Mouse (Mus musculus) gastrocnemius, postnatal 36 days (tissue): ENCODE results near the gene Zdhhc14. TPM values are rescaled to one million over a fixed set of nuclear protein-coding genes. Genes with fewer than 3 reads are reported as not detected.

Experiments
- DNase-seq, 2 experiments: peaks; one replicate each; pipeline ENCODE4 v3.0.0; 2022
- intact Hi-C: fragments of 180-260 bp; cut with DNase I; formaldehyde crosslinking; loops from one replicate; pipeline ENCODE4 v1.15.1; 2025
- long read RNA-seq, 2 experiments: library from polyadenylated mRNA; stranded (forward); transcript quantifications; one replicate each; pipeline ENCODE4 v2.0.0; 2021
- total RNA-seq, 2 experiments: library from RNA; stranded (reverse); gene quantifications; 2 replicates each; pipeline ENCODE4 v1.2.3; 2021

Gene Zdhhc14
- 1 to 10 TPM; 2.4 to 3.1 TPM for total RNA-seq
- long read RNA-seq, experiment 1, partial matches to known transcripts = 0 of 1 reads
- long read RNA-seq, experiment 1, other reads (novel, unspliced or antisense) = 1 of 1 reads
- long read RNA-seq, experiment 2, partial matches to known transcripts = 0 of 3 reads
- long read RNA-seq, experiment 2, other reads (novel, unspliced or antisense) = 2 of 3 reads

DNA sequence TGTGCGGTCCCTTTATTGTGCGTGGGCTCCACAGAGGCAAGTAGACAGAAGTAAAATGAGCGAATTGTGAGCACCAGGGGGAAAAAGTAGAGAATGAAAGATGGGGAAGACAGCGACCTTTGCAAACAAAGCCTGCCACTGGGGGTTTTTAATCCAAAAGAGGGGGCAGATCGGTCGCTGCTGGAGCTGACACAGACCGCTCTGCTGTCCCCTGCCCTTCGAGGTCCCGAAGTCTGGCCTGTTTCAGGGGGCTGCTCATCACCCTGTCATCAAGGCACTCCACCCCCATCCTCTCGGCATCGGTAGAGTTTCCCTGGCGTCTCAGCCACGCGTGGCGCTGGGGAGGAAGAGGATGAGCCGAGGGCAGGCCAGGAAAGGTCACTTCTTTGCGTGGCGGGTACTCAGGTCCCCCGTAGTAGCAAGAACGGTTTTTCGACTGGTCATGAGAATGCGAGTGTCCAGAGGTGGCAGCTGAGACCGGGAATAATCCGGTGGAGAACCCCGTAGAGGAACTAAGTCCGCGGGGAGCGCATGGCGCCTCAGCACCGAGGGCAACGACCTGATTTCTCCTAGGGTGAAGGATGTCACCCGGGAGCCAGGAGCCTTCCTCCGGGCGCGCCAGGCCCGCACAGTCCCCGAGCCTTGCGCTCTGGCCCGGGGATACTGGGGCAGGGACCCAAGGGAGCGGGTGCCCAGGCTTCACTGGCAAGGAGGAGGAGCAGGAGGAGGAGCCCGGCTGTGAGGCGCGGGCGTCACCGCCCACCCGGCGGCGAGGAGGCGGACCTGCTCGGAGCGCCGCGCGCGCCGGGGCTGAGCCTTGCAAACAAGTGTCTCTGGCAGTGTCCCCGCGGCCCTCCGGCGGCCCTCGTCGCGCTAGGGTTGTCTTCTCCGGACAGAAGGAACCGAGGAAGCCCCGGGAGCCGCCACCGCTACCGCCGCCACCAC, at the start of gene Zdhhc14:
Gene Zdhhc14, plus strand, starts transcription at position 757 of the 945 bp plus-strand sequence.
- intact Hi-C loops = loop anchor here (5.0 kb wide), 1 partner anchor 50 kb away; the partner anchor contains the start of gene Tmem242
- DNase-seq = peak; percentile 86 to 87

DNA sequence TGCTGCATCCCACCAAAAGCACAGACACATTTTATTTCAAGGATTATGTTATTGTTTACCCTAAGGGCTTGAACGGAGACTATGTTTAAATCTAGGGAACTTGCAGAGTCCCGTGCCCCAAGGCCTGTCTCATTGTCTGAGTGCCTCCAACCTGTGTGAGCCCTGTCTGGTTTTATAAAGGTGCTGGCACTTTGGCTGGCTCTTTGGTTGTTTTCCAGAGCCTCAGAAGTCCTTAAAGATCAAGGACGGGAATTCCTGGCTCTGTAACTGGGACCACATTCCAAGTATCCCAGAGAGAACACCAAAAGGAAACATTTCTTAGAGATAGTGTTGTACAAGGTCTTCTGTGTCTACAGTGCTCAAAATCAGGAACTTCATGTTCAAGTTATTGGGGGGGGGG, 49.1 kb upstream of the Zdhhc14 start:
- intact Hi-C loops = loop anchor here (5.0 to 10.0 kb wide), 2 partner anchors 49 to 452 kb away; partner anchors contain the start of gene Zdhhc14
- no peak for DNase-seq

- intact Hi-C loops = loop anchor here (5.0 to 10.0 kb wide), 2 partner anchors 49 to 451 kb away; partner anchors contain the start of gene Zdhhc14
- DNase-seq = no peak
Measured at GRCm38 (mm10) chr17:5443751-5444150, 48.6 kb upstream of the Zdhhc14 start.

GRCm38 (mm10) chr17:5453657-5454056, 38.7 kb upstream of the Zdhhc14 start:
- no peak for DNase-seq
- intact Hi-C loops = no loop called here

DNA sequence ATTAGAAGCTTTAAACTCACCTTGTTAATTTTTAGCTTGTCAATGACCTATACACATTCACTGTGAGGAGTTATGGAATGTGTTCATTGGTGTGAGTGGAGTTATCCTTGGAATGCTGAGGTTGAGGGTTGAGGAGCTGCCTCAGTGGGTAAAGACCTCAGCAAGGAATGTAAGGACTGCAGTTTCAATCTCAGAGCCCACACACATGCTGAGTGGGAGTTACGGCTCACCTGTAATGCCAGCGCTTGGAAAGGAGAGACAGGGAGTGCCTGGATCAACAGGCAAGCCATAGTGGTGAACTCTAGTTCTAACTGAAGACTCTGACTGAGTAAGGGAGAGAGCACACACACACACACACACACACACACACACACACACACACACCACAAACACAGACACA, 28.4 kb upstream of the Zdhhc14 start:
- DNase-seq = no peak
- intact Hi-C loops = no loop called here

GRCm38 (mm10) chr17:5466736-5467135, 25.6 kb upstream of the Zdhhc14 start:
- DNase-seq = no peak
- intact Hi-C loops = no loop called here

GRCm38 (mm10) chr17:5467177-5467576, 25.2 kb upstream of the Zdhhc14 start:
- no peak for DNase-seq
- intact Hi-C loops = no loop called here

DNA sequence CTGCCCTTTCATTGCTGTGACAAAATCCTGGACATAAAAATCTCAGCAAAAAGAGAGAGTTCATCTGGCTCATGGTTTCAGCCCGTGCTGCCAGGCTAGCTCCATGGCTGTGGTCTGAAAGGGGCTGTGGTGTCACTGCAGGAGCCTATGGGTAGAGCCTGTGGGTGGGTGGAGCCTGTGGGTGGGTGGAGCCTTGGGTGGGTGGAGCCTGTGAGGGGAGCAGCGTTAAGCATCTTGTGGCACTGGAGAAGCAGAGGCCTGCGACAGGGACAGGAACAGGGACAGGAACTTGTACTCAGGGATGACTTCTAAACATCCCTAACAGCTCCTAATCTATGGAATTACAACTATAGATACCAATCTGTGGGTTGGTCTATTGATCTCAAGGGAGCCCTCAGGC, 20.1 kb upstream of the Zdhhc14 start:
- intact Hi-C loops = no loop called here
- DNase-seq = no peak

DNA sequence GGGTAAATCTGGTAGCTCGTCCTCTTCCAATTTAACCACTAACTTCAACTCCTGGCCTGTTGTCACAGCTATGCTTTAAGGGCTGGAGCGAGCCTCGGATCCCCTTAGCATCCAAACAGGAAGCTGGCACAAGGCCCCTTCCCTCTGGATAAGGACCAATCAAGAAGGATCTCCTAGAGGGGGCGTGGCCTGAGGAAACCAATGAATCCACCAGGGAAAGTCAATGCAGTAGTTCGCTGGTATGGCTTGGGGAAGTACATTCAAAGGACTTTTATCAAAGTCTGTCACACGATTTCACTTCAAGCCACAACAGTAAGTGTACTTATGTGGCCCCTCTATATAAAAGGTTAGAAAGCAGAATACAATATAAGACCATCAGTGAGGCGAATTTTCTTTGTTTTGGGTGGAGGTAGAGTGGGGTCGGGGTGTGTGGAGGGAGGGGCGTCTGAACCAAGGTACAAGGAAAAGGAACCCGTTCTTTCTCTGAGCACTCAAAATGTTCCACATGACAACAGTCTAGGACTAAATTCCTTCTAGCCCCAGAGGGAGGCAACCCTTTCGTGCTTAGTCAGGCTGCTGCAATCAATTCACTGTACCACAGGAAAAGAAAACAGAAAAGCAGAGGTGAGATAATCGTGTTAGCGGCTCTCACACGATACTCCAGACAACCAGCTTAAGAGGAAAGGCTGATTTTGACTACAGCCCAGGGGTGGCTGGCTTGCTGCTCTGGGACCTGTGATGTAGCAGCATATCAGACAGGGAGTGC, 16.2 kb upstream of the Zdhhc14 start:
- intact Hi-C loops = no loop called here
- DNase-seq = no peak

DNA sequence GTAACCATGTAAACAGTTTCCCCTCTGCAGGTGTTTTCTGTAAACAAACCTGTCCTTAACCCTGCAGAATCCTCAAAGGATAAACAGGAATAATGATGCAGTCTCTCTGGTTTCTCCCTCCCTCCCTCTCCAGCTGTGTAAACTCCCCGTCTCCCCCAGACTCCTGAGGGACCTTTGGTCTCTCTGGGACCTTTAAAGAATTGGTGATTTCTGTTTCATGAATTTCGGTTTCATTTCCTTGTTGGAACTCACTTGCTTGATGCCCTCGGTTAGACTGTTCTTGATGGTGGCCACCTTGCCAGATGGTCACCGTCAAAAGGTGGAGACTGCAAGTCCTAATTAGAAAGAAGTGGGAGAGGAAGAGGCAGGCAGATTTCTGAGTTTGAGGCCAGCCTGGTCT, 8.9 kb upstream of the Zdhhc14 start:
- intact Hi-C loops = no loop called here
- no peak for DNase-seq

- DNase-seq = no peak
- intact Hi-C loops = no loop called here
Measured at GRCm38 (mm10) chr17:5484663-5485062, 7.7 kb upstream of the Zdhhc14 start.

DNA sequence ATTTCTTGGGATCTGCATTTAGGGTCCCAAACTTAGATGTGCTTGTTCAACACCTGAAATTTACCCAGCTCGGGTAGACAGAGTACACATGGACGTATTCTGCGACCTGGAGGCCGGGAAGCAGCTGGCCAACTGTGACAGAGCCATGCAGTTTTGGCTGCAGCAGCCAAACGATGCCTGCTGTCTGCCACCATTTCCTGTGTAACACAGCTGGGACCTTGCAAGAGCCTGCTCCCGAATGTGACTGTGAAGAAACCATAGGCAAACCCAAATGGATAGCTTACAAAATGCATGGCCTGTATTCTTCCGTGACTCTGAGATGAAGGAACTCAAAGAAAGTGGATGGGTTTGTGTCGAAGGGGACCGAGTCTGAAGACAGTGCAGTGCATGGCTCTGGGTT, 4.2 kb upstream of the Zdhhc14 start:
- intact Hi-C loops = no loop called here
- no peak for DNase-seq

DNA sequence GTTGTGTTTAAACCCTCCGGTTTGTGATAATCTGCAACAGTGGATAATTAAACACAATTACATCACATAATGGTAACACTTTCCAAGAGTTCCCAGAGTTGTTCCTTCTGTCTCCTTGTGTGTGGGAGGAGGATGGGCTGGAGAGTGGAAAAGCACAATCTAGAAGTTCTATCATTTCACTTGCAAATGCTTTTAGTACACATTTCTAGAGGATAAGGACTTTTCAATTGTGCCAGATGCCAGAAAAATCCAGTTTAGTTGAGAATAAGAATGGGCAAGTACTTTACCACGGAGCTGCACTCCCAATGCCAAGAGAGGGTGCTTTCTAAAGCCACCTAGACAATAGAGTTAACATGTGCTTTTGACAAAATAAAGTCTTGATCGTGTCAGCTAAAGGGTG, 2.0 kb upstream of the Zdhhc14 start:
- intact Hi-C loops = loop anchor here (5.0 kb wide), 1 partner anchor 48 kb away; the partner anchor contains the start of gene Tmem242
- no peak for DNase-seq

DNA sequence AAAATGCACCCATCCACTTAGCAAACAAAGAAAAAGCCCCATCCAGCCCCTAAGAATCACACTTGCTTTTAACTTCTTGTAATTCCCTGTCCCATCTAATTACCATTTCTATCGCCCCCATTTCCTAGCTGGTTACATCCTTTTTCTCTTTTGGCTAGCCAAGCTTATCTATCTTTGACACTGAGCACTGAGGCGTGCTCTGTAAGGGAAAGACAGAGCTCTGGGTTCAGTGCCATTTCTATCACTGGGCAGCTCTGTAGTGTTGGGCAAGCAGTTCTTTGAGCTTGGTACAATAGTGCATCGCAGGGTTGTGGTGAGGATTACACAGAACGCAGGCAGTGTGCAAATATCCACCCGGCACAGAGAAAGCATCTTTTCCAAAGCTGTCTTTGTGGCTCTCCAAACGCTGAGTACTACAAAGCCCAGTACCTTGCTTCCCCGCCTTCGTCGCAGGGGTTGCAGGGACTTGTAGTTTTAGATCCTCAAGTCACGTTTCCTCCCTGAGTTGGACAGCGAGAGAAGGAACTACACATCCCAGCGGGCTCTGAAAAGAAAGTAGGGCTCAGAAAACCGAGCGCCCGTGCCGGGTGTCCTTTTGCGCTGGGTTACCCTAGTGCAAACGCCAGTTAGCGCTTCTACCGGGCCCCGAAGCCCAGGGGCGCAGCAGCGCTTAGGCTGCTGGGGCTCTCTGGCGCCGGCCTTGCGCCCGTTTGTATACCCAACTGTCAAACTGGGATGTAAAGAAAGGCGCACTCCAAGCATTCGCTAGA, 1.1 kb upstream of the Zdhhc14 start:
- peak; percentile 78 to 83 for DNase-seq
- intact Hi-C loops = loop anchor here (5.0 kb wide), 1 partner anchor 49 kb away; the partner anchor contains the start of gene Tmem242

DNA sequence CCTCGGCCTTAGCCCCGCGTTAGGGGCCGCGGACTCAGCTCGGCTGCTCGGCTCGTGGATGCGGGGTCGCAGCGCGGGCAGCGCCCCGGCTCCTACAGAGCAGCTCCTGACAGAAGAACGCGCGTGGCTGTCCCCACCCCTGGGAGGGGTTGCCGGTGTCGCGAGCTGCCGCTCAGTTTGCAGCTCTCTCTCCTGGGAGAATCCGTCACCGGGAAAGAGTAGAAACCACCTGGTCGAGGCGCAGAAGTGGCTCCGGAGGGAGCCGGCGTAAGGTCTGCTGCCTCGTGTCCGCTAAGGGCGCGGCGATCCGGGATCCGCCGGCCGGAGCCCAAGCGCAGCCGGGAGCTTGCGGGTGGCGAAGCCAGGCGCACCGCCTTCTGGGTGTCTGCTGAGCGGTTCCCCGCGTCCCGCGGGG, 396 bp downstream of the Zdhhc14 start:
- peak in 1 of 2 experiments; percentile 21 for DNase-seq
- intact Hi-C loops = loop anchor here (5.0 kb wide), 1 partner anchor 50 kb away; the partner anchor contains the start of gene Tmem242

DNA sequence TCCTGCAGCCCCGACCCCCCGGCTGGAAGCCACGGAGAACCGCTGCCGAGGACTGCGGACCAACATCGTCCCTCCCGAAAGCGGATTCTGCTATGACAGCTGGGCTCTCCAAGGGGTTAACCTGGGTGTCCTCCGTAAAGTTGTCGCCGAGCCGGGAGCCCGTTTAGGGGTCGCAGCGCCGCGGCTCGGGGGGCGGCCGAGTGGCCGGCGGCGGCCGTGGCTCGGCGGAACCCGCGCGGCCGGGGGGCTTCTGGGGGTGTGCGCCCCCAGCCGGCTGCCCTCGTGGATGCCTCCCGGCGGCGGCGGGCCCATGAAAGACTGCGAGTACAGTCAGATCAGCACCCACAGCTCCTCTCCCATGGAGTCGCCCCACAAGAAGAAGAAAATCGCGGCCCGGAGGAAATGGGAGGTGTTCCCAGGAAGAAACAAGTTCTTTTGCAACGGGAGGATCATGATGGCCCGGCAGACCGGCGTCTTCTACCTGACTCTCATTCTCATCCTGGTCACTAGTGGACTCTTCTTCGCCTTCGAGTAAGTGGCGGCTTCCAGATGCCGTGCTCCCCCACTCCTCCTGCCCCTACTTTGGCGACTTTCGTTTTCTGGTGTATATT, 909 bp downstream of the Zdhhc14 start:
- peak in 1 of 2 experiments; percentile 29 for DNase-seq
- intact Hi-C loops = loop anchor here (5.0 kb wide), 1 partner anchor 51 kb away; the partner anchor contains the start of gene Tmem242

DNA sequence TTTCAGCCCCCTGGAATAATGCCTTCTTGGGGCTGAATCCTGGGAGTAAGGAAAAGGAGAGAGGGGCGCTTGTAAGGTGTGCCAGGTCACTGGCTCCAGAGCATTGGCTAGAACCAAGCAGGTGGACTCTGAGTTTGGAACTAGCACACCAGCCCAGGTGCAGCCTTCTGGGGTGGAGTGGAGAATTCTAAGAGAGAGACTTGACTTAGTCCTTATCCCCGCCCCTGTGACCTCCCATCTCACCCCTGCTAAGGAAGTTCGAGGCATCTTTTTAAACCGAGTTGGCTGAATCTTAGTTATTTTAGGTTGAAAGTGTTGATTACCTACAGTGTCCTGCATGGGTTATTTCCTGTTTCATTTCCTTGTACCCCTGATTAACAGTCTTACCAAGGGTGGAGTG, 1.5 kb downstream of the Zdhhc14 start:
- DNase-seq = no peak
- intact Hi-C loops = loop anchor here (5.0 kb wide), 1 partner anchor 52 kb away; the partner anchor contains the start of gene Tmem242

GRCm38 (mm10) chr17:5494832-5495231, 2.5 kb downstream of the Zdhhc14 start:
- intact Hi-C loops = loop anchor here (5.0 kb wide), 1 partner anchor 53 kb away; the partner anchor contains the start of gene Tmem242

GRCm38 (mm10) chr17:5497695-5498094, 5.3 kb downstream of the Zdhhc14 start:
- intact Hi-C loops = no loop called here
- DNase-seq = no peak

More at GRCm38 (mm10) chr17:5494832-5495231, 2.5 kb downstream of the Zdhhc14 start:
- DNase-seq = no peak
